Mouse (Mus musculus): ENCODE results near the gene Haghl.

GRCm38 (mm10) chr17:25792615-25793014, 7.1 kb upstream of the Haghl start, which contains the start of gene Fam173a:
- TF ChIP-seq TAL1 (IDR thresholded peaks at IDR 0.05; ENCODE audit: low read length) (no peak), GATA1 (IDR thresholded peaks at IDR 0.05; ENCODE audit: low read length) (no peak)

Data from erythroblast, embryonic 14.5 days (primary cell).